ENCODE assay signal across 25 mouse cellular contexts in genomic region chr4:42880677-42880948, GRCm38 (mm10). TPM values are rescaled to one million over a fixed set of nuclear protein-coding genes. Genes with fewer than 3 reads are reported as not detected.
A peak's percentile ranks its signal among the peaks of the same experiment; 100 is the strongest.
DNase-seq lines count a peak whose midpoint lies in the region; ATAC-seq and TF ChIP-seq lines count a peak whose summit lies in the region.
"Had no signal": no experiment of that assay in that cellular context is flagged by ENCODE, and none has a peak within 500 bp of the region (broad histone marks: within the 10 kb centered on the region; RNA-seq: fewer than 3 reads in every experiment).

No protein-coding gene starts in this region.

- H3K9ac ChIP-seq in heart, embryonic 12.5 days = no peak overlapping the region
- peak overlapping the region; percentile 82 for H3K9ac ChIP-seq in liver, embryonic 14.5 days (replicated peaks)
- H3K9ac ChIP-seq: hindbrain, embryonic 15.5 days; limb, embryonic 15.5 days; midbrain, embryonic 15.5 days; stomach, embryonic 15.5 days had no signal

- TF ChIP-seq EP300 in liver, embryonic 14.5 days (IDR thresholded peaks at IDR 0.05; ENCODE audit: low read depth) = no peak

- no peak for ATAC-seq in heart, embryonic 12.5 days (ENCODE audit: insufficient number of reproducible peaks, low FRiP score)
- no peak for ATAC-seq in G1E (ENCODE audit: extremely low read depth, insufficient number of reproducible peaks, low FRiP score, poor library complexity, severe bottlenecking)
- peak; percentile 68 for ATAC-seq in erythroblast, adult 5-6 weeks (replicated peaks; ENCODE audit: low FRiP score, poor library complexity, severe bottlenecking)
- ATAC-seq in liver, embryonic 14.5 days (ENCODE audit: insufficient read depth) = peak; percentile 76
- ATAC-seq: forebrain, embryonic 14.5 days; midbrain, embryonic 15.5 days had no signal

- H3K27me3 ChIP-seq in heart, embryonic 12.5 days (replicated peaks) = peaks cover 3% of the 10 kb centered on the region; the same call in 1 of the 2 replicates
- no peaks in the 10 kb centered on the region for H3K27me3 ChIP-seq in G1E (ENCODE audit: insufficient read depth, low read length)
- no peaks in the 10 kb centered on the region for H3K27me3 ChIP-seq in liver, embryonic 14.5 days (ENCODE audit: control insufficient read depth, insufficient read depth, low read length)
- H3K27me3 ChIP-seq: hindbrain, embryonic 15.5 days; limb, embryonic 15.5 days; midbrain, embryonic 15.5 days; stomach, embryonic 15.5 days had no signal

- H3K4me2 ChIP-seq in heart, embryonic 12.5 days = no peak overlapping the region
- peak overlapping the region; percentile 66 for H3K4me2 ChIP-seq in liver, embryonic 14.5 days (ENCODE audit: low read depth)
- H3K4me2 ChIP-seq: hindbrain, embryonic 15.5 days; limb, embryonic 15.5 days; midbrain, embryonic 15.5 days; stomach, embryonic 15.5 days had no signal

- no peaks in the 10 kb centered on the region for H3K9me3 ChIP-seq in heart, embryonic 12.5 days (replicated peaks)
- H3K9me3 ChIP-seq in G1E (replicated peaks) = peaks cover 3% of the 10 kb centered on the region
- H3K9me3 ChIP-seq in liver, embryonic 14.5 days (ENCODE audit: control insufficient read depth, low read length) = no peaks in the 10 kb centered on the region
- H3K9me3 ChIP-seq: embryonic facial prominence, embryonic 10.5 days; hindbrain, embryonic 15.5 days; limb, embryonic 15.5 days; megakaryocyte, embryonic 14.5 days; midbrain, embryonic 15.5 days; stomach, embryonic 15.5 days had no signal

- no peak for DNase-seq in heart, postnatal 4 days
- no peak for DNase-seq in G1E (ENCODE audit: low spot score)
- no peak for DNase-seq in liver, embryonic 14.5 days (ENCODE audit: low read depth in 3 of 3, low spot score in 3 of 3)
- DNase-seq in testis, postnatal 14 days (ENCODE audit: low spot score) = no peak
- DNase-seq in layer of hippocampus, postnatal 14 days (ENCODE audit: low spot score in 2 of 2) = no peak
- DNase-seq in thymus, adult 18-20 months = no peak
- DNase-seq: adrenal gland, postnatal 25 days; cerebellum, adult 2 months; gastrocnemius, postnatal 25 days; lung, postnatal 10 days had no signal

- no peaks in the 10 kb centered on the region for H3K36me3 ChIP-seq in heart, embryonic 12.5 days
- peaks cover 14% of the 10 kb centered on the region for H3K36me3 ChIP-seq in G1E (replicated peaks)
- H3K36me3 ChIP-seq in liver, embryonic 14.5 days (replicated peaks; ENCODE audit: control insufficient read depth, insufficient read depth, low read depth) = no peaks in the 10 kb centered on the region
- H3K36me3 ChIP-seq: embryonic facial prominence, embryonic 10.5 days; hindbrain, embryonic 15.5 days; limb, embryonic 15.5 days; midbrain, embryonic 15.5 days; stomach, embryonic 15.5 days had no signal

- peaks cover 5% of the 10 kb centered on the region; the same call in 1 of the 2 replicates for H3K4me1 ChIP-seq in heart, embryonic 12.5 days (replicated peaks)
- peaks cover 62% of the 10 kb centered on the region for H3K4me1 ChIP-seq in G1E (ENCODE audit: insufficient read depth, low read depth, low read length)
- H3K4me1 ChIP-seq in liver, embryonic 14.5 days (replicated peaks; ENCODE audit: control insufficient read depth in 2 of 2, insufficient read depth in 2 of 2, low read length in 1 of 2) = peaks cover 23 to 37% of the 10 kb centered on the region in 2 experiments
- H3K4me1 ChIP-seq: embryonic facial prominence, embryonic 10.5 days; limb, embryonic 15.5 days; midbrain, embryonic 15.5 days; stomach, embryonic 15.5 days had no signal

- no peak for TF ChIP-seq CTCF in G1E (IDR thresholded peaks at IDR 0.05; ENCODE audit: low read depth, low read length)
- no peak for TF ChIP-seq CTCF in liver, embryonic 14.5 days (IDR thresholded peaks at IDR 0.05; ENCODE audit: low read depth)

- 45% methylated on average over 1 of the region's 1 CpGs for WGBS in heart, embryonic 12.5 days
- WGBS in liver, embryonic 14.5 days (ENCODE audit: insufficient replicate concordance) = 17% methylated on average over 1 of the region's 1 CpGs

- H3K4me3 ChIP-seq in heart, embryonic 12.5 days = no peak overlapping the region
- peak overlapping the region; percentile 35; the same call in 1 of the 2 replicates for H3K4me3 ChIP-seq in G1E (ENCODE audit: low read depth, low read length)
- H3K4me3 ChIP-seq in liver, embryonic 14.5 days (ENCODE audit: insufficient read depth in 1 of 2, low read depth in 2 of 2, low read length in 2 of 2) = peak overlapping the region; percentile 64 to 79
- H3K4me3 ChIP-seq: embryonic facial prominence, embryonic 10.5 days; hindbrain, embryonic 15.5 days; limb, embryonic 15.5 days; megakaryocyte, embryonic 14.5 days; midbrain, embryonic 15.5 days; myocyte; stomach, embryonic 15.5 days had no signal

- peak overlapping the region; percentile 26; the same call in 1 of the 2 replicates for H3K27ac ChIP-seq in heart, embryonic 12.5 days (ENCODE audit: poor library complexity, severe bottlenecking)
- H3K27ac ChIP-seq in liver, embryonic 14.5 days = peak overlapping the region; percentile 85
- H3K27ac ChIP-seq: embryonic facial prominence, embryonic 10.5 days; hindbrain, embryonic 15.5 days; limb, embryonic 15.5 days; stomach, embryonic 15.5 days had no signal

RNA-seq across cellular contexts. Expression of gene Fam205c, which starts 6.6 kb away (rescaled TPM):
- 0.37 and 0.60 TPM in 2 replicates for polyA plus RNA-seq in heart, embryonic 12.5 days (2016; fragmentation: Nextera tagmentation; extraction: Ambion mirVana)
- total RNA-seq in heart, postnatal 4 days (2021) = 1 to 10 TPM; 1.3 TPM
- total RNA-seq in G1E (2014; fragmentation: Nextera tagmentation) (not detected in 2 replicates), G1E (2017) (0.05 TPM in 1 of 2 replicates, not detected in the other)
- 0.05 TPM in 1 of 2 replicates, not detected in the other for polyA plus RNA-seq in G1E (2012)
- total RNA-seq in erythroblast, adult 5-6 weeks (2015; ENCODE audit: low replicate concordance) = not detected in 2 replicates
- total RNA-seq in erythroblast, adult 5-6 weeks (2017; ENCODE audit: low replicate concordance) = 0.56 TPM in 1 of 2 replicates, not detected in the other
- 0.06 and 0.07 TPM in 2 replicates for polyA plus RNA-seq in liver, embryonic 14.5 days (2012; rRNA removed)
- 0.15 and 0.30 TPM in 2 replicates for polyA plus RNA-seq in liver, embryonic 14.5 days (2014; fragmentation: Nextera tagmentation; extraction: Ambion mirVana)
- total RNA-seq in layer of hippocampus, postnatal 14 days (2021) = under 1 TPM; 0.38 to 0.46 TPM
- total RNA-seq: adrenal gland, postnatal 25 days; CH12.LX had no signal
- polyA plus RNA-seq: large intestine, adult 2 months; limb, embryonic 15.5 days; myocyte had no signal

RNA-seq across cellular contexts. Expression of gene Gm12394, which starts 24.0 kb away (rescaled TPM):
- 0.11 TPM in 1 of 2 replicates, not detected in the other for polyA plus RNA-seq in heart, embryonic 12.5 days (2016; fragmentation: Nextera tagmentation; extraction: Ambion mirVana)
- total RNA-seq in heart, postnatal 4 days (2021) = not detected
- 0.34 and 0.60 TPM in 2 replicates for total RNA-seq in G1E (2014; fragmentation: Nextera tagmentation)
- total RNA-seq in G1E (2017) = not detected in 2 replicates
- polyA plus RNA-seq in G1E (2012) = not detected in 2 replicates
- not detected in 2 replicates for total RNA-seq in erythroblast, adult 5-6 weeks (2015; ENCODE audit: low replicate concordance)
- total RNA-seq in erythroblast, adult 5-6 weeks (2017; ENCODE audit: low replicate concordance) = not detected in 2 replicates
- polyA plus RNA-seq in liver, embryonic 14.5 days (2012; rRNA removed) = 0.01 TPM in 1 of 2 replicates, not detected in the other
- polyA plus RNA-seq in liver, embryonic 14.5 days (2014; fragmentation: Nextera tagmentation; extraction: Ambion mirVana) = 0.05 TPM in 1 of 2 replicates, not detected in the other
- 1 to 10 TPM in 1 of 2 experiments, under 1 TPM in 1; 0.65 to 1.0 TPM for total RNA-seq in layer of hippocampus, postnatal 14 days (2021)
- total RNA-seq: CH12.LX; gastrocnemius, postnatal 25 days had no signal
- polyA plus RNA-seq: embryonic facial prominence, embryonic 10.5 days; large intestine, adult 2 months; limb, embryonic 15.5 days; myocyte; stomach, embryonic 15.5 days had no signal

RNA-seq across cellular contexts. Expression of gene Fam205a1, which starts 26.9 kb away (rescaled TPM):
- polyA plus RNA-seq in heart, embryonic 12.5 days (2016; fragmentation: Nextera tagmentation; extraction: Ambion mirVana) = 0.04 TPM in 1 of 2 replicates, not detected in the other
- total RNA-seq in heart, postnatal 4 days (2021) = not detected
- 11.5 and 14.5 TPM in 2 replicates for total RNA-seq in G1E (2014; fragmentation: Nextera tagmentation)
- total RNA-seq in G1E (2017) = 0.12 and 0.16 TPM in 2 replicates
- 0.10 and 0.14 TPM in 2 replicates for polyA plus RNA-seq in G1E (2012)
- total RNA-seq in erythroblast, adult 5-6 weeks (2015; ENCODE audit: low replicate concordance) = 3.8 and 4.0 TPM in 2 replicates
- total RNA-seq in erythroblast, adult 5-6 weeks (2017; ENCODE audit: low replicate concordance) = 1.8 and 2.6 TPM in 2 replicates
- polyA plus RNA-seq in liver, embryonic 14.5 days (2012; rRNA removed) = 0.21 and 0.22 TPM in 2 replicates
- polyA plus RNA-seq in liver, embryonic 14.5 days (2014; fragmentation: Nextera tagmentation; extraction: Ambion mirVana) = 0.04 and 0.28 TPM in 2 replicates
- under 1 TPM; 0.46 to 0.64 TPM for total RNA-seq in layer of hippocampus, postnatal 14 days (2021)
- total RNA-seq: adrenal gland, postnatal 25 days; CH12.LX; gastrocnemius, postnatal 25 days had no signal
- polyA plus RNA-seq: embryonic facial prominence, embryonic 10.5 days; forebrain, embryonic 14.5 days; intestine, embryonic 16.5 days; kidney, embryonic 16.5 days; limb, embryonic 15.5 days; midbrain, embryonic 15.5 days; myocyte; stomach, embryonic 15.5 days; thymus, postnatal 0 days had no signal

RNA-seq across cellular contexts. Expression of gene Phf24, which starts 35.8 kb away (rescaled TPM):
- polyA plus RNA-seq in heart, embryonic 12.5 days (2016; fragmentation: Nextera tagmentation; extraction: Ambion mirVana) = 3.4 and 3.9 TPM in 2 replicates
- total RNA-seq in heart, postnatal 4 days (2021) = 10 to 100 TPM; 15.2 to 23.1 TPM
- total RNA-seq in G1E (2014; fragmentation: Nextera tagmentation) = 1.8 TPM in 1 of 2 replicates, not detected in the other
- 0.29 and 0.98 TPM in 2 replicates for total RNA-seq in G1E (2017)
- 0.04 TPM in 2 replicates for polyA plus RNA-seq in G1E (2012)
- total RNA-seq in erythroblast, adult 5-6 weeks (2015; ENCODE audit: low replicate concordance) = not detected in 2 replicates
- total RNA-seq in erythroblast, adult 5-6 weeks (2017; ENCODE audit: low replicate concordance) = 1.7 and 5.8 TPM in 2 replicates
- 0.12 and 0.16 TPM in 2 replicates for polyA plus RNA-seq in liver, embryonic 14.5 days (2012; rRNA removed)
- 0.08 and 0.14 TPM in 2 replicates for polyA plus RNA-seq in liver, embryonic 14.5 days (2014; fragmentation: Nextera tagmentation; extraction: Ambion mirVana)
- 100 to 1,000 TPM; 121 to 134 TPM for total RNA-seq in layer of hippocampus, postnatal 14 days (2021)
- total RNA-seq: CH12.LX had no signal
- polyA plus RNA-seq: myocyte had no signal

Comparison
In these comparisons a context has a peak if more than half of its experiments do, and no peak if none do; other contexts are left out.
1. ATAC-seq: peak in erythroblast, adult 5-6 weeks (single experiment) and liver, embryonic 14.5 days (single experiment); none in heart, embryonic 12.5 days (single experiment) and G1E (single experiment).